Mouse (Mus musculus): Measurements from ENCODE around the gene Adamts2.

Gene Adamts2

GRCm38 (mm10) chr11:50672866-50673265, 71.0 kb downstream of the Adamts2 start:
- no peak for DNase-seq

- no peak for DNase-seq
Measured at GRCm38 (mm10) chr11:50673525-50674250, 71.8 kb downstream of the Adamts2 start.

GRCm38 (mm10) chr11:50674390-50674789, 72.5 kb downstream of the Adamts2 start:
- peak in 1 of 2 experiments; percentile 12 for DNase-seq

- no peak for DNase-seq
Measured at GRCm38 (mm10) chr11:50678650-50679049, 76.8 kb downstream of the Adamts2 start.

- DNase-seq: no peak
Measured at GRCm38 (mm10) chr11:50681940-50682339, 80.1 kb downstream of the Adamts2 start.

GRCm38 (mm10) chr11:50683821-50684220, 81.9 kb downstream of the Adamts2 start:
- DNase-seq: no peak

- no peak for DNase-seq
Measured at GRCm38 (mm10) chr11:50688584-50688983, 86.7 kb downstream of the Adamts2 start.

- no peak for DNase-seq
Measured at GRCm38 (mm10) chr11:50689672-50690071, 87.8 kb downstream of the Adamts2 start.

GRCm38 (mm10) chr11:50699971-50700370, 98.1 kb downstream of the Adamts2 start:
- no peak for DNase-seq

GRCm38 (mm10) chr11:50700496-50700895, 98.6 kb downstream of the Adamts2 start:
- no peak for DNase-seq

GRCm38 (mm10) chr11:50703397-50703796, 101.5 kb downstream of the Adamts2 start:
- no peak for DNase-seq

GRCm38 (mm10) chr11:50704511-50704910, 102.6 kb downstream of the Adamts2 start:
- no peak for DNase-seq

- DNase-seq: no peak
Measured at GRCm38 (mm10) chr11:50707259-50707658, 105.4 kb downstream of the Adamts2 start.

GRCm38 (mm10) chr11:50713610-50714202, 111.8 kb downstream of the Adamts2 start:
- peak in 1 of 2 experiments; percentile 7 for DNase-seq

GRCm38 (mm10) chr11:50715091-50715490, 113.2 kb downstream of the Adamts2 start:
- DNase-seq: no peak

- DNase-seq: no peak
Measured at GRCm38 (mm10) chr11:50717381-50717897, 115.6 kb downstream of the Adamts2 start.

- no peak for DNase-seq
Measured at GRCm38 (mm10) chr11:50718862-50719261, 117.0 kb downstream of the Adamts2 start.

GRCm38 (mm10) chr11:50720421-50720820, 118.5 kb downstream of the Adamts2 start:
- DNase-seq: no peak

GRCm38 (mm10) chr11:50720856-50721550, 119.1 kb downstream of the Adamts2 start:
- DNase-seq: no peak

- no peak for DNase-seq
Measured at GRCm38 (mm10) chr11:50725595-50725994, 123.7 kb downstream of the Adamts2 start.

GRCm38 (mm10) chr11:50726035-50726434, 124.2 kb downstream of the Adamts2 start:
- no peak for DNase-seq

- DNase-seq: no peak
Measured at GRCm38 (mm10) chr11:50733146-50733545, 131.3 kb downstream of the Adamts2 start.

- no peak for DNase-seq
Measured at GRCm38 (mm10) chr11:50734129-50734528, 132.2 kb downstream of the Adamts2 start.

- no peak for DNase-seq
Measured at GRCm38 (mm10) chr11:50736548-50736947, 134.7 kb downstream of the Adamts2 start.

All from thymus, adult 18-20 months (tissue).